Mouse (Mus musculus): ENCODE data around the gene Folr2.

GRCm38 (mm10) chr7:101906696-101907095 is 49.7 kb upstream of the Folr2 start:
- TF ChIP-seq CTCF (IDR thresholded peaks at IDR 0.05; ENCODE audit: low read depth) (no peak), EP300 (optimal IDR thresholded peaks at IDR 0.05) (no peak)
